Mouse (Mus musculus) testis, adult 2 months (tissue): ENCODE measurements around the gene 3110040M04Rik. TPM values are rescaled to one million over a fixed set of nuclear protein-coding genes. Genes with fewer than 3 reads are reported as not detected.

Experiments
- H3K27ac ChIP-seq: fragments of 200-500 bp; 2 replicates; pipeline ENCODE4 v1.5.1; 2012; ENCODE audit warnings: low read depth, low read length; ENCODE audit not compliant: control insufficient read depth, insufficient read depth
- H3K27me3 ChIP-seq: fragments of 200-500 bp; 2 replicates; pipeline ENCODE4 v1.6.1; 2012; ENCODE audit warnings: mild to moderate bottlenecking, low read length, moderate library complexity; ENCODE audit not compliant: control insufficient read depth, insufficient read depth
- H3K36me3 ChIP-seq: fragments of 200-500 bp; 2 replicates; pipeline ENCODE4 v1.6.1; 2012; ENCODE audit warnings: mild to moderate bottlenecking, low read length; ENCODE audit not compliant: control insufficient read depth, insufficient read depth
- H3K4me1 ChIP-seq: fragments of 200-500 bp; 2 replicates; pipeline ENCODE4 v1.6.1; 2012; ENCODE audit warnings: low read length; ENCODE audit not compliant: control insufficient read depth, insufficient read depth
- H3K4me3 ChIP-seq: fragments of 200-500 bp; 2 replicates; pipeline ENCODE4 v1.5.1; 2012; ENCODE audit warnings: low read depth, mild to moderate bottlenecking, low read length, moderate library complexity, mixed read lengths; ENCODE audit not compliant: control insufficient read depth
- CTCF ChIP-seq: fragments of 200-500 bp; IDR thresholded peaks from 2 replicates; pipeline ENCODE4 v1.5.1; 2012; ENCODE audit warnings: low read depth, mild to moderate bottlenecking, inconsistent platforms, low read length, moderate library complexity; ENCODE audit not compliant: control insufficient read depth, insufficient read depth, insufficient replicate concordance
- POLR2A ChIP-seq: fragments of 200-500 bp; IDR thresholded peaks from 2 replicates; pipeline ENCODE4 v1.6.1; 2012; ENCODE audit warnings: low read depth, mild to moderate bottlenecking, inconsistent platforms, low read length, moderate library complexity; ENCODE audit not compliant: control insufficient read depth
- polyA plus RNA-seq: library from polyadenylated mRNA; depleted of rRNA; stranded (reverse); fragments of >200 nt; gene quantifications from 2 replicates; pipeline ENCODE4 v1.2.3, GENCODE M21; 2012

3110040M04Rik gene
- polyA plus RNA-seq, 1 experiment: not detected

DNA sequence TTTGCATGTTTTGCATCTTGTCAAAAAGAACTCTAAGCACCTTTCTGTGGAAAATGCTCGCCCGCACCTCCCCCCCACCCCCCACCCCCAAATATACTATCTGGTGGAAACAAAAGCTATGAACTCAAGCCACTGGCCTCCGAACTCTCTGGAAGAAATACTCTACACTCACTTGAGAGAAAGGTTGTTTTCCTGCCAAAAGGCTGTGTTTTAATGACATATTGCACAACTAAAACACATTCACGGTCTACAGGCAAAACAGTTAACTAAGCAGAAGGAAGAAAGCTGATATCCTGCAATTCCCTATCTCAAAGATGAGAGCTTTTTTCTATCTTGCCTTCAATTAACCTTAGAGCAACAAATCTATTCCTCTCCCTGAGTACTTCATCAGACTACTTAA lies 39.4 kb downstream of the 3110040M04Rik start:
- no peaks in the 10 kb centered on the region for H3K27me3 ChIP-seq
- H3K27ac ChIP-seq: no peak overlapping the region
- H3K4me3 ChIP-seq: no peak overlapping the region
- TF ChIP-seq CTCF: no peak
- TF ChIP-seq POLR2A: no peak
- no peaks in the 10 kb centered on the region for H3K36me3 ChIP-seq
- H3K4me1 ChIP-seq: peaks cover 9% of the 10 kb centered on the region

DNA sequence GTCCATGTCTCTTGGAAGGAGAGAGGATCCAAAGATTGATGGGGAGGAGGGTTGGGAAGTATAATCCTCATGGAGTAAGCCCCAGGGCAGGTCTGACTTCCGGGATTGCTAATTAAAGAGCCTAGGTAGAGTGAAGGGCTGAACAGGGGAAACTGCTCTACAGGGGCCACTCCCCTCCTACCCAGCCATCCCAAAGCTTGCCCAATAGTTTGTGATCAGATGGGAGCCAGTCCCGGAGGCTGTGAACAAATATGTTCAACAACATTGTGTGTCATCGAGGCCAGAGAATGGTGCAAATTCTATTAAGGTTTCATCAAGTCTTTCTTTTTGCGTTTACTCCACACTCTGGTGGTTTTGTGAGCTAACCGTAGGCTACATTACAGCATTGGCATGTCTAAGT lies 40.1 kb downstream of the 3110040M04Rik start:
- Histone ChIP-seq H3K27me3 (no peaks in the 10 kb centered on the region), H3K36me3 (no peaks in the 10 kb centered on the region), H3K27ac (no peak overlapping the region), H3K4me1 (peaks cover 9% of the 10 kb centered on the region), H3K4me3 (no peak overlapping the region)
- TF ChIP-seq CTCF (no peak), POLR2A (no peak)

DNA sequence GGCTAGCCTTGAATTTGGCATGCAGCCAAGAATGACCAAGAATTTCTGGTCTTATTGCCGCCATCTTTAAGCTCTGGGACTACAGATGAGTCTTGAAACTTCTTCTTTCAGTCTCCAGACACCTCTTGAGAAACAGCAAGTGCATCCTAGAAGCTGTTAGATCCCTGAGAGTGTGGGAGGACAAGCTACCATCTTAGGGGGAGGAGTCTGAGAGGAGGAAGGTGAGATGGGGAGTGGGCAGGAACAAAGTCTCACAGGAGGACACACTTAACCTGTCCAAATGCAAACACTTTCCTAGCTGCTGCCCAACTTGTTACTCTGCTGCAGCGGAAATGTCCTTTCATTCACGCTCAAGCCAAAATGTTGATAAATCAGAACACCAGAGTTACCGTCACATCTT lies 40.8 kb downstream of the 3110040M04Rik start:
- no peaks in the 10 kb centered on the region for H3K27me3 ChIP-seq
- H3K27ac ChIP-seq: no peak overlapping the region
- no peak for TF ChIP-seq POLR2A
- TF ChIP-seq CTCF: no peak
- peak overlapping the region; percentile 52 for H3K4me3 ChIP-seq
- no peaks in the 10 kb centered on the region for H3K36me3 ChIP-seq
- peaks cover 9% of the 10 kb centered on the region for H3K4me1 ChIP-seq

DNA sequence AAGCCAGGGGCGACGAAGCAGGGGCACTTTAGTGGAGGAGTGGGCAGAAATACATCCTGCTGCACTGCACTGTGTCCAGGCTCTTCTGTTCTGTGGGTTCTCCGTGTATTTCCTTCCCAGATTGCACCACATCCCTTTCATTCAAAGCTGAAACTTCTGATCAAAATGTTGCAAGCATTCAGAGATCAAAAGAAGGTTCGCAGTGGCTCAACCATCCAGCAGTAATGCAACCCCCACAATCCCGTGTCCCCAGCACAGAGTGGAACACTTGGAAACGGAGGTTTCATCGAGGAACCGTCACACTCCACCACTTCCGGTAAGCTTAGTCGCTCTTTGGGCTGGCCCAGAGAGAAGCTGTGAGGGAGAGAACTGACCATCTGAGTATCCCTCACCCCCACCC lies 41.2 kb downstream of the 3110040M04Rik start:
- H3K27ac ChIP-seq: no peak overlapping the region
- no peak for TF ChIP-seq CTCF
- no peak for TF ChIP-seq POLR2A
- H3K36me3 ChIP-seq: no peaks in the 10 kb centered on the region
- H3K27me3 ChIP-seq: no peaks in the 10 kb centered on the region
- peaks cover 9% of the 10 kb centered on the region for H3K4me1 ChIP-seq
- H3K4me3 ChIP-seq: peak overlapping the region; percentile 52

DNA sequence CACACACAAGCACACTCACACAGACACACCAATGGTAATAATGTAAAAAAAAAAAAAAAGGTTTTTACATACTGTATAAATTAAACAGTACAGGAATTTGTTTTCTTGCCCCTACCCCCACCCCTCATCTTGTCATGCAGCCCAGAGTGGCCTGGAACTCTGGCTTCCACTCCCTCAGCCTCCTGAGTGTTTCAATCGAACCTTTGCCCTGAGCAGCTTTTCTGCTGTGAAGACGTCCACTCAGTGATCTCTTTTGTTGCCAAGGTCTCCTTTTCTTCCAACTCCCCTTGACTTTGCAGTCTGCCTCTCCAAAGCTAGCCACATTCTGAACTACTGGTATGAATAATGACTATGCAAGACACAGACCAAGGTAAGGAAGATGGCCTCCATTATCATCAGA lies 41.9 kb downstream of the 3110040M04Rik start:
- H3K4me3 ChIP-seq: no peak overlapping the region
- TF ChIP-seq CTCF (no peak), POLR2A (no peak)
- peaks cover 10% of the 10 kb centered on the region for H3K4me1 ChIP-seq
- H3K27me3 ChIP-seq: no peaks in the 10 kb centered on the region
- H3K27ac ChIP-seq: no peak overlapping the region
- no peaks in the 10 kb centered on the region for H3K36me3 ChIP-seq

DNA sequence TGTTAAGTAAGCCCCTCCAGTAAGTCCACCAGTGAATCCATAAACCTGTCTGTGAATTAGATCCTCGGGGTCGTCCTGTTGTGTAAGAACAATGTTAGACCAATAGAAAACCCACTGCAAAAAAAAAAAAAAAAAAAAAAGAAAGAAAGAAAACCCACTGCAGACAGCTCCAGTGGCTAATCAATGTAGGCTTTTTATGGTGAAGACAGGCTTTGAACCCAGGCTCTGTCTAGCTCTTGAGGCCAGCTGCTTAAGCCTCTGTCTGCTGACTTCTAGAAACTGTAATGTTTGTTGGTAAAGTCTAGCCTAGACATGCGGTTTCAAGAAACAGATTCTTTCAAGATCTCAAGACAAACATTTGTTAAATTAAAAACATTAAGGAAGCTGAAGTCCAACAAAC lies 46.2 kb downstream of the 3110040M04Rik start:
- Histone ChIP-seq H3K27ac (no peak overlapping the region), H3K4me3 (no peak overlapping the region), H3K36me3 (no peaks in the 10 kb centered on the region), H3K4me1 (peaks cover 8% of the 10 kb centered on the region), H3K27me3 (no peaks in the 10 kb centered on the region)
- no peak for TF ChIP-seq CTCF
- no peak for TF ChIP-seq POLR2A

DNA sequence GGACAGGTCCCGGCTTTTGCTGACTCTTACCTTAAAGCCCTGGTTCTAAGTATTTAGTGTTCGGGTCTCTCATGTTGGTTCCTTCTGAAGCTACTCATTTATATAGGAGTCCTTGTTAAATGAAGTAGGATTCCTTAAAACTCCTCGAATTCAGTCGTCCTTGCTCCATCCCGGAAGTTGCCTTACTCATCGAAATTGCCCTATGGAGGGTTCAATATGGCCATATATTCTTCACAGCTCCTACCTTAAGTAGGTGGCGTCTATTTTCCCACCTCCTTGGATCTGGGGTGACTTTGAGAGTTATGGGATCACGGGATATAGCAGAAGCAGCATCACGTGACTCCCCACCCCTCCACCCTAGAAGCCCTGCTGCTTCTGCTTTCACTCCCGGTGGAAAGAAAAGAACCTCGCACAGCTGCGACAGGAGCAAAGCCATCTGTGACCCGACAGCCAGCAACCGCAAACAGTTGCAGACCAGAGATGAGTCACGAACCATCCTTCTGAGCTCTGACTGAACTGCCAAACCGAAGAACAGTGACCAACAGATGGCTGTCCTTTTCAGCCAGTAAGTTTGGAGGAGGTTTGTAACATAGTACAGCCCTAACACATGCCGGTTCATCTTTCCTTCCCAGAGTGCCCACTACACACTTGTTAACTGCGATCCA lies 46.7 kb downstream of the 3110040M04Rik start:
- Histone ChIP-seq H3K27me3 (no peaks in the 10 kb centered on the region), H3K4me1 (peaks cover 4% of the 10 kb centered on the region), H3K4me3 (peak overlapping the region; percentile 1), H3K27ac (no peak overlapping the region), H3K36me3 (no peaks in the 10 kb centered on the region)
- TF ChIP-seq POLR2A (no peak), CTCF (no peak)
